9 mouse cellular contexts compared by ENCODE assay signal in genomic region chr5:137061809-137062481, GRCm38 (mm10). TPM values are rescaled to one million over a fixed set of nuclear protein-coding genes. Genes with fewer than 3 reads are reported as not detected.
A peak's percentile ranks its signal among the peaks of the same experiment; 100 is the strongest.
DNase-seq lines count a peak whose midpoint lies in the region; ATAC-seq lines count a peak whose summit lies in the region.
"Had no signal": no experiment of that assay in that cellular context is flagged by ENCODE, and none has a peak within 500 bp of the region (broad histone marks: within the 10 kb centered on the region; RNA-seq: fewer than 3 reads in every experiment).

No protein-coding gene starts in this region.

- no peaks in the 10 kb centered on the region for H3K9me3 ChIP-seq in neural tube, embryonic 15.5 days (replicated peaks)
- H3K9me3 ChIP-seq: neural tube, embryonic 13.5 days had no signal

- H3K36me3 ChIP-seq in neural tube, embryonic 15.5 days = no peaks in the 10 kb centered on the region
- H3K36me3 ChIP-seq: neural tube, embryonic 13.5 days had no signal

- DNase-seq in frontal cortex, postnatal 36 days (ENCODE audit: low spot score in 2 of 2) = peak; percentile 29 to 50
- DNase-seq in frontal cortex, postnatal 14 days (ENCODE audit: low spot score in 2 of 2) = no peak
- peak; percentile 44 for DNase-seq in urinary bladder, postnatal 25 days (ENCODE audit: low spot score)
- DNase-seq in urinary bladder, adult 18-20 months (ENCODE audit: low spot score in 2 of 2) = no peak
- DNase-seq in embryo, embryonic 10.5 days (ENCODE audit: low spot score) = peak; percentile 34
- peak; percentile 65 for DNase-seq in kidney, postnatal 14 days

- no peaks in the 10 kb centered on the region for H3K27me3 ChIP-seq in neural tube, embryonic 15.5 days (replicated peaks)
- H3K27me3 ChIP-seq: neural tube, embryonic 13.5 days had no signal

- H3K4me3 ChIP-seq in neural tube, embryonic 15.5 days (replicated peaks) = no peak overlapping the region
- H3K4me3 ChIP-seq: neural tube, embryonic 13.5 days had no signal

- no peaks in the 10 kb centered on the region for H3K4me1 ChIP-seq in neural tube, embryonic 15.5 days
- H3K4me1 ChIP-seq: neural tube, embryonic 13.5 days had no signal

- no peak overlapping the region for H3K9ac ChIP-seq in neural tube, embryonic 15.5 days (replicated peaks)
- H3K9ac ChIP-seq: neural tube, embryonic 13.5 days had no signal

- H3K4me2 ChIP-seq in neural tube, embryonic 15.5 days = no peak overlapping the region
- H3K4me2 ChIP-seq: neural tube, embryonic 13.5 days had no signal

- H3K27ac ChIP-seq in neural tube, embryonic 15.5 days (replicated peaks) = no peak overlapping the region
- H3K27ac ChIP-seq: neural tube, embryonic 13.5 days had no signal

- 29% methylated on average over 11 of the region's 12 CpGs for WGBS in neural tube, embryonic 15.5 days

- ATAC-seq in megakaryocyte progenitor cell, adult 5-6 weeks (replicated peaks; ENCODE audit: poor library complexity) = peak; percentile 54
- no peak for ATAC-seq in neural tube, embryonic 15.5 days (ENCODE audit: low FRiP score)

RNA-seq across cellular contexts. Expression of gene Serpine1, which starts 10.1 kb away (rescaled TPM):
- 0.22 TPM in 1 of 2 replicates, not detected in the other for total RNA-seq in megakaryocyte progenitor cell, adult 5-6 weeks (2015)
- not detected in 2 replicates for total RNA-seq in megakaryocyte progenitor cell, adult 5-6 weeks (2017)
- polyA plus RNA-seq in neural tube, embryonic 15.5 days (2015; fragmentation: Nextera tagmentation; extraction: Ambion mirVana) = 0.23 and 0.26 TPM in 2 replicates

RNA-seq across cellular contexts. Expression of gene Ap1s1, which starts 16.0 kb away (rescaled TPM):
- total RNA-seq in megakaryocyte progenitor cell, adult 5-6 weeks (2015) = 37.8 and 41.2 TPM in 2 replicates
- 67.3 and 87.2 TPM in 2 replicates for total RNA-seq in megakaryocyte progenitor cell, adult 5-6 weeks (2017)
- 209 and 222 TPM in 2 replicates for polyA plus RNA-seq in neural tube, embryonic 15.5 days (2015; fragmentation: Nextera tagmentation; extraction: Ambion mirVana)

RNA-seq across cellular contexts. Expression of gene Vgf, which starts 35.8 kb away (rescaled TPM):
- total RNA-seq in megakaryocyte progenitor cell, adult 5-6 weeks (2015) = not detected in 2 replicates
- not detected in 2 replicates for total RNA-seq in megakaryocyte progenitor cell, adult 5-6 weeks (2017)
- polyA plus RNA-seq in neural tube, embryonic 15.5 days (2015; fragmentation: Nextera tagmentation; extraction: Ambion mirVana) = 12.3 and 14.0 TPM in 2 replicates

RNA-seq across cellular contexts. Expression of gene Trim56, which starts 54.1 kb away (rescaled TPM):
- total RNA-seq in megakaryocyte progenitor cell, adult 5-6 weeks (2015) = 8.1 and 8.7 TPM in 2 replicates
- total RNA-seq in megakaryocyte progenitor cell, adult 5-6 weeks (2017) = 24.7 and 25.6 TPM in 2 replicates
- 2.4 and 5.4 TPM in 2 replicates for polyA plus RNA-seq in neural tube, embryonic 15.5 days (2015; fragmentation: Nextera tagmentation; extraction: Ambion mirVana)

Comparison
In these comparisons a context has a peak if more than half of its experiments do, and no peak if none do; other contexts are left out.
1. DNase-seq: peak in frontal cortex, postnatal 36 days (2 of 2), urinary bladder, postnatal 25 days (single experiment), embryo, embryonic 10.5 days (single experiment) and kidney, postnatal 14 days (single experiment); none in frontal cortex, postnatal 14 days (0 of 2) and urinary bladder, adult 18-20 months (0 of 2).